Mouse (Mus musculus) fibroblast of lung, adult 2 months (primary cell): ENCODE measurements around the gene Tex264.
"Not testable (repeated sequence)": the region's sequence is repeated elsewhere in the genome, so short reads cannot be mapped to it uniquely, and the experiment has no call there.

ENCODE experiments used
- DNase-seq: peaks from one replicate; pipeline ENCODE4 v3.0.0-alpha.2; 2011; ENCODE audit warnings: low read depth

The Tex264 gene

GRCm38 (mm10) chr9:106663200-106663599, 22.5 kb downstream of the Tex264 start:
- no peak for DNase-seq

DNA sequence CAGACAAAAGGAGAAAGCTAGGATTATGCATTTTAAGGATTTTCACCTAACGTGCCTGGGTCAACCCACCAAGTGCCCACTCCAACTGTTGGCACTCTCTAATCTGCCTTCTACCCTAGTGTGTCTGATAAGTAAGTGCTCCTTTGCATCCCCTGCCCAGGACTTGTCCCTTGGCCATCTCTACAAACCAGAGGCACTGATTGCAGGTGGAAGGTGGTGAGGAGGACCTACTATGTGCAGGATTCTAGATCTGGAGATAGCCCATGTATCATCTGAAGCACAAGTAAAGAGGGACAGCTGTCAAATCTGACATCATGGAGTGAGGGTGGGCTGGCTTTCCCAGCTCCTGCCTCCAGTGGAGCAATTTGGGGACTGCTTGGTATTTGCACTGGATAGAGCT, 25.8 kb downstream of the Tex264 start:
- no peak for DNase-seq

GRCm38 (mm10) chr9:106659441-106659840, 26.3 kb downstream of the Tex264 start:
- DNase-seq, result no peak

- no peak for DNase-seq
Measured at GRCm38 (mm10) chr9:106657592-106657991, 28.1 kb downstream of the Tex264 start.

DNA sequence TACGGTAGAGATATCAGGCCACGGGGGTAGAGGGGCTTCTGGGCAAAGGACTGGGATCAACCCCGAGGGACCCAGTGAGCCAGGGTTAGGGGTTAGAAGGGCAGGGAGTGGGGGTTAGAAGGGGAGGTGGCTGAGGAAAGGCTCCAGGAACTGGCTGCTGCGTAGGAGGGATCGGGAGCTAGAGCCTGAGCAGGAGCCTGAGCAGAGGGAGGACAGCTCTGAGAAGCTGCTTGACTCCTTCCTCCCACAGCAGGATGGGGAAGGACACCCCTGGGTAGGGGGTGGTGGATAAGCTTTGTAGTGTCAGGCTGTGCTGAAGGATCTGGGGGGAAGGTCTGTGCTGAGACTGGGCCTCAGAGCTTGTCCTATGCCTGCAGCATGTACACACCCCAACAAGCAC, 28.9 kb downstream of the Tex264 start:
- no peak for DNase-seq

- DNase-seq, result peak; percentile 7
Measured at GRCm38 (mm10) chr9:106655884-106656720, 29.6 kb downstream of the Tex264 start, which contains the start of gene Grm2. Grm2 (minus strand) TSS chr9:106656082.

- DNase-seq, result no peak
Measured at GRCm38 (mm10) chr9:106652720-106653119, 33.0 kb downstream of the Tex264 start.

DNA sequence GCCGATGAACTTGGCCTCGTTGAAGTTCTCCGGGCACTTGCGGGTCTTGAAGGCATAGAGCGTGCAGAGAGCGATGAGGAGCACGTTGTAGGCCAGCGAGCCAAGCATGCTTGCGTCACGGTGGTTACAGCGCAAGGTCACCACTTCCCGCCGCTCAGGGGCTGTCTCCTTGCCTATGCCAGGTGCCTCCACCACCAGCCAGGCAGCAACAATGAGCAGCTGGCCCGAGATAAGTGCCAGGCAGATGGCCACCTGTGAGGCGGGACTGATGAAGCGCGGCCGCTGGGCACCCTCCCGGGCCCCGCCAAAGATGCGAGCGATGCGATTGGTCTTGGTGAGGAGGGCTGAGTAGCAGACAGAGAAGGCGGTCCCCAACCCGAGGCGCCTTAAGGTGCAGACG, 38.5 kb downstream of the Tex264 start:
- no peak for DNase-seq

- no peak for DNase-seq
Measured at GRCm38 (mm10) chr9:106645684-106646271, 39.9 kb downstream of the Tex264 start.

DNA sequence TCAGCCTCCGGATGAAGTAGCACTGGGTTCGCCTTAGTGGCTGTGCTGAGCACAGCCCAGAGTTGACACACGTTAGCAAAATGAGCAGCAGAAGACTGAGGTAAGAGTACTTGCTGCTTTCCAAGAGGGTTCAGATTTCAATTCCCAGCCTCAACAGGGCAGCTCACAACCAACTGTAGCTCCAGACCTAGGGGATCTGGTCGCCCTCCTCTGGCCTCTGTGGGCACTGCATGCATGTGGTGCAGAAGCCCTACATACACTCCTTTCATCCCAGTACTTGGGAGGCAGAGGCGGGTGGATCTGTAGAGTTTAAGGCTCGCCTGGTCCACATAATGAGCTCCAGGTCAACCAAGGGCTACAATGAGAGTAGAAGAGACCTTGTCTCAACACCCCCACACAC, 41.9 kb downstream of the Tex264 start:
- no peak for DNase-seq

GRCm38 (mm10) chr9:106643128-106643527, 42.6 kb downstream of the Tex264 start:
- peak; percentile 6 for DNase-seq

GRCm38 (mm10) chr9:106641346-106641745, 44.4 kb downstream of the Tex264 start:
- no peak for DNase-seq

- no peak for DNase-seq
Measured at GRCm38 (mm10) chr9:106638154-106638553, 47.6 kb downstream of the Tex264 start.

DNA sequence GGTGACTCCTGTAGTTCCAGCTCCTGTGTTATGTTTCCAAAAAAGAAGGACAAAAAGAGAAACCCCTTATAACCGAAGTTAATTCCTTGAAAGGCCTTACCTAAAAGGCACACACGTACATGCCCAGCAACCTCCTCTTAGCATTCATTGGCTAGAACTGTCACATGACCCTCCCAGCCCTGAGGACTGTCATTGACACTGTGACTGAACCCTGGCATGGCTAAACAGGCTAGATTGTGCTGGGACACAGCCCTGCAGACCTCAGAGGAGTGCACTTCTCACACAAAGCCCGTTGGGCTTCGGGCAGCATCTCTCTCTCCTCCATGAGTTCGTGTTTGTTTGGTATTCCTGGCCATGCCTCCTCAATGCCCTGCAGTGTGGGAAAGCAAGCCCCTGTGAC, 53.5 kb downstream of the Tex264 start:
- no peak for DNase-seq

GRCm38 (mm10) chr9:106627796-106628195, 57.9 kb downstream of the Tex264 start:
- DNase-seq, result not testable (repeated sequence)

DNA sequence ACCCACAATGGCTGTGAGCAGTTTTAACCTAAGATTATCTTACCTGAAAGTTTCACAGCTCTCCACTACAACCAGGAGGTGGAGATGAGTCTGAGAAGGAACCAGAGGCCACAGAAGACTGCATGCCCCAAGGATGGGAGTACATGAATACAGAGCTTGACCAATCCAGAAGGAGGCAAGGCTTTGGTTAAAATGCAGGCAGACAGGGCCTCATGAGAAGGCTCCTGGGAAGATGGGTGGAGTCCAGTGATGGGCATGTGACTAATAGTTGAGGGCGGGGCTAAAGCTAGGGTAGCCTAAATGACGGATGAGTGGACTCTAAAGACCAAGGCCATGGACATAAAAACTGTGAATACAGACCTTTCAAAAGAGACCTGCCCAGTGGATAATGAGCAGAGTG, 59.4 kb downstream of the Tex264 start, which contains the start of gene Iqcf6:
Iqcf6 (plus strand) TSS at position 301 of the 400 bp plus-strand sequence.
- no peak for DNase-seq

DNA sequence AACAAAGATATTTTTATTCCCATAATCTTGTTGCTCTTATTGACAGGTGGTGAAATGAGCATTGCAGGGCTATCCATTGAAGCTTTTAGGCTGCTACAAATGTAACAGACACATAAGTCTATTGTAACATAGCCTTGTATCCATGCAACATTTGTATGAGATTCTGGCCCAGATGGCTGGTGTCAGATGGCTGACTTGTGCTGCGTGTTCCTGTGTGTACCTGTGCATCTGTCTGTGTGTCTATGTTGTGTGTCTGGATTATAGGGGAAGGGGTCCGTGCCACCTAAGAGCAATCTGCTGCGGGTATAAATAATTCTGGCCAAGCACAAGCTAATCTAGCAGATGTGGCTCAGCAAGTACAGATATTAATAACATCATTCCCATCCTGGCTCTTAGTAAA, 68.2 kb downstream of the Tex264 start:
- DNase-seq, result no peak

DNA sequence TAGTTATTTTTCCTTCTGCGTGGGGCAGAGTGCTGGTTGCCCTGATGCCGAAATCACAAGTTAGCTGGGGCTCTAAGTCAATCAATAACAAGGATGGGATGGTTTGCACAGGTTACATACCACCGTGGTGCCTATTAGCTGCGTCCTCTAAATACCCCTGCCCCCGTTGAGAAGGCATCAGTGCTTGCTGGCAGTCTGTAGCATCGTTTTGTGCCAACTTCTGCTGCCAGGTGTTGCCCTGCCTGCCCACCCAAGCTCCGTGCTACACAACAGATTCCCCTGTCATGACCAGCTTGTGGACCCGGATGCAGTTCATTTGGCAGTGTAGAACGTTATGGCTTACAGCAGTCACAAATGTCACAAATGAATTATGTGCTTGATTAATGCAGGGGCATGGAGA, 69.4 kb downstream of the Tex264 start:
- no peak for DNase-seq

- DNase-seq, result no peak
Measured at GRCm38 (mm10) chr9:106614616-106615015, 71.1 kb downstream of the Tex264 start.

- DNase-seq, result no peak
Measured at GRCm38 (mm10) chr9:106613951-106614350, 71.8 kb downstream of the Tex264 start.

DNA sequence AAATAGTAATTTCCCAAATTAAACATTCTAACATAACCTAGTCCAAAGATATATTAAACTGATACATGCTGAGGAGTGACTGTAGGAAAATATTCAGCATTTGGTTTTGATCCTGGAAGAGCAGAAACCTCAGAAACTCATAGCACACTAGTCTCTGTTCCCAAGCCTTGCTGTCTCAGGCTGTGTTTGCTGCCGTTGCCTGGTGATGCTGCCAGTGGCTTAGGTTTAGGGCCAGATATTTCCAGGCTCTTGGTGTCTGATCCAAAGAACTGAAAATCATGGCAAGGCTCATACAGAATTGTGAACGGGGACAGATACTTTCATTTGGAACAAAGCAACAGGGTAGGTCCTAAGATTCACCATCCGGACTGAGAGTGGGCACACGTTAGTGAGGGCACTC, 75.0 kb downstream of the Tex264 start:
- DNase-seq, result no peak
